Mouse (Mus musculus) heart, postnatal 0 days (tissue): Measurements from ENCODE around the gene Psg19. TPM values are rescaled to one million over a fixed set of nuclear protein-coding genes. Genes with fewer than 3 reads are reported as not detected.

Experiments used
- ATAC-seq: fragments of 200-750 bp; cut with Nextera tagmentation; 2 replicates; pipeline ENCODE4 v1.8.0; 2017; ENCODE audit warnings: low read depth, moderate number of reproducible peaks, moderate library complexity; ENCODE audit not compliant: insufficient read depth
- DNase-seq: peaks from one replicate; pipeline ENCODE4 v3.0.0-alpha.2; 2016; ENCODE audit warnings: low spot score
- H3K27ac ChIP-seq: fragments of 300-500 bp; sonication (generic); 2 replicates; pipeline ENCODE4 v1.5.1; 2014; ENCODE audit warnings: low read depth, mild to moderate bottlenecking
- H3K27me3 ChIP-seq: fragments of 300-500 bp; sonication (generic); 2 replicates; pipeline ENCODE4 v1.6.1; 2014; ENCODE audit warnings: low read length, mixed read lengths; ENCODE audit not compliant: control insufficient read depth, insufficient read depth
- H3K36me3 ChIP-seq: fragments of 300-500 bp; sonication (generic); replicated peaks from 2 replicates; pipeline ENCODE4 v1.6.1; 2014; ENCODE audit warnings: low read length, mixed read lengths; ENCODE audit not compliant: control insufficient read depth, insufficient read depth
- H3K4me1 ChIP-seq: fragments of 300-500 bp; sonication (generic); 2 replicates; pipeline ENCODE4 v1.6.1; 2014; ENCODE audit warnings: antibody characterized with exemption; ENCODE audit not compliant: control insufficient read depth, insufficient read depth
- H3K4me2 ChIP-seq: fragments of 300-500 bp; sonication (generic); 2 replicates; pipeline ENCODE4 v1.6.1; 2014; ENCODE audit warnings: low read depth, mild to moderate bottlenecking, low read length, moderate library complexity
- H3K4me3 ChIP-seq: fragments of 300-500 bp; sonication (generic); 2 replicates; pipeline ENCODE4 v1.5.1; 2014; ENCODE audit warnings: low read depth, low read length
- H3K9ac ChIP-seq: fragments of 300-500 bp; sonication (generic); replicated peaks from 2 replicates; pipeline ENCODE4 v1.6.1; 2014; ENCODE audit warnings: low read depth, low read length, mixed read lengths
- H3K9me3 ChIP-seq: fragments of 300-500 bp; sonication (generic); replicated peaks from 2 replicates; pipeline ENCODE4 v1.6.1; 2016; ENCODE audit warnings: low read length; ENCODE audit not compliant: control insufficient read depth
- CTCF ChIP-seq: IDR thresholded peaks from 2 replicates; pipeline ENCODE4 v1.5.1; 2016; ENCODE audit warnings: antibody characterized with exemption, control low read depth, low read depth
- EP300 ChIP-seq: IDR thresholded peaks from 2 replicates; pipeline ENCODE4 v1.6.1; 2016; ENCODE audit warnings: antibody characterized with exemption, low read depth
- WGBS: fragments of 180-500 bp; shearing (Covaris S2); extraction: QIAGEN DNeasy Blood & Tissue Kit; methylation state at CpG from one replicate; pipeline ENCODE4 v1.1.7; 2014; 5-methylcytosine and 5-hydroxymethylcytosine counted together
- polyA plus RNA-seq: library from polyadenylated mRNA; unstranded; fragments of >200 nt; fragmentation: Nextera tagmentation; extraction: Ambion mirVana; gene quantifications from 2 replicates; pipeline ENCODE4 v1.2.1, GENCODE M21; 2015
- total RNA-seq: library from RNA; depleted of rRNA; stranded (reverse); fragments of >200 nt; gene quantifications from 2 replicates; pipeline ENCODE4 v1.2.3, GENCODE M21; 2014; ENCODE audit warnings: low replicate concordance

Psg19 gene
- total and polyA plus RNA-seq, 2 experiments from 2014 or later: not detected

DNA sequence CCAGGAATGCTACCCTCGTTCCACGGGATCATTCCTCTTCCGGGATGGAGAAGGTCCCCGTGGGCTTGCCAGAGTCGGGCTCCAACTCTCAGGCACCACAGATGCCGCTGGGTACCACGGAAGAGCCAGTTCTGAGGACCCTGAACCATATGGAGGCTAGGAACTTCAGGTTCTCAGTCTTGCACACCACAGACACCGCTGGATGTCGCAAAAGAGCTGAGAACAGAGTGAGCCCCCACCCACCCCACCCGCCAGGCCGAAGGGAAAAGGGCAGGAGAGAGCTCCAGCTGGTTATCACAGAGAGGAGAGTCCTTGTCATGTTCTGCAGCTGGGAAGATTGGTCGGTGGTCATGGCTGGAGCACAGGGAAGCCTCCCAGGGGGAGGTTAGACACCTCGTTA lies 34.0 kb upstream of the Psg19 start:
- Histone ChIP-seq H3K9me3 (no peaks in the 10 kb centered on the region), H3K9ac (no peak overlapping the region), H3K27ac (no peak overlapping the region), H3K4me1 (no peaks in the 10 kb centered on the region), H3K4me2 (no peak overlapping the region), H3K4me3 (no peak overlapping the region), H3K36me3 (no peaks in the 10 kb centered on the region), H3K27me3 (no peaks in the 10 kb centered on the region)
- TF ChIP-seq EP300: no peak
- peak; percentile 4; the same call in 1 of the 2 replicates for TF ChIP-seq CTCF
- DNase-seq: no peak
- WGBS: 32% methylated on average over 13 of the region's 13 CpGs
- 0 out of 2 replicates have a peak, but pooled peaks have one; percentile 11 for ATAC-seq

DNA sequence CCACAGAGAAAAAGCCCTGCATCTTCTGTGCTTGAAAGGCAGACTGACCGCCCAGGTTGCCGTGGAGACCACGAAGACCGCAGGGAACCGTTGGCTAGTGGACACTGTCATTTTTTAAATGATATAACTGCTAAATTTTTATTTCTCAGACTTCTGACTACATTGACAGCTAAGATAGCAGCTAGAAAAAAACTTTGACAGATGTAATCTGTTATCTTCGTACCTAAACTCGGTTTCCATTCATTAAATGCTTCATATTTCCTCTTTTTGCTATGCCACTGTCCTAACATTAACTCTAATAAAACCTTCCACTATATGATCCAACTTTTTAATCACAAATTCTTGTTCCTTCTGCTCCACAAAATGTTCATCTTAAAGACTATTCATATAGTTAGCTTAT lies 31.2 kb upstream of the Psg19 start:
- H3K4me1 ChIP-seq: no peaks in the 10 kb centered on the region
- no peak for ATAC-seq
- H3K4me3 ChIP-seq: no peak overlapping the region
- H3K9me3 ChIP-seq: no peaks in the 10 kb centered on the region
- no peaks in the 10 kb centered on the region for H3K27me3 ChIP-seq
- 79% methylated on average over 7 of the region's 7 CpGs for WGBS
- TF ChIP-seq EP300 (no peak), CTCF (no peak)
- no peak overlapping the region for H3K27ac ChIP-seq
- H3K36me3 ChIP-seq: no peaks in the 10 kb centered on the region
- no peak overlapping the region for H3K9ac ChIP-seq
- H3K4me2 ChIP-seq: no peak overlapping the region
- DNase-seq: no peak

DNA sequence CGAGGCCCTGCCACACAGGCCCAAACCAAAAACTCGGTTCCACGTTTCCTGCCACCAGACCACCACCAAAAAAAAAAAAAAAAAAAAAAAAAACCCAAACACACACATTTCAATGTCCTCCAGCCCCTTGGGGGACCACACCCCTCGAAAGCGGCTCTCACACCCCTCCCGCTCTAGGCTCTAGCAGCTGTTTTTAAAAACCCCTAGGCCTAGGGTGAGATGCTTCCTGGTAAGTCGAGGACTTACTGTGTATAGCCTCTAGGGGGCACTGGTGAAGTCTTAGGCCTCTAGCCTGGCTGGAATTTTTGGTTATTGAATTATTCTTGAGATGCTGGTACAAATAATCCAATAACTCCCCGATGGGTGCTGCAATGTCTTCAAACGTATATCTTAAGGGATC lies 30.3 kb upstream of the Psg19 start:
- Histone ChIP-seq H3K9me3 (no peaks in the 10 kb centered on the region), H3K9ac (no peak overlapping the region), H3K4me3 (no peak overlapping the region), H3K27ac (no peak overlapping the region), H3K4me2 (no peak overlapping the region), H3K36me3 (no peaks in the 10 kb centered on the region), H3K4me1 (no peaks in the 10 kb centered on the region), H3K27me3 (no peaks in the 10 kb centered on the region)
- WGBS: 57% methylated on average over 9 of the region's 9 CpGs
- TF ChIP-seq EP300: no peak
- TF ChIP-seq CTCF: peak; percentile 22; the same call in 1 of the 2 replicates
- DNase-seq (no peak), ATAC-seq (no peak)

DNA sequence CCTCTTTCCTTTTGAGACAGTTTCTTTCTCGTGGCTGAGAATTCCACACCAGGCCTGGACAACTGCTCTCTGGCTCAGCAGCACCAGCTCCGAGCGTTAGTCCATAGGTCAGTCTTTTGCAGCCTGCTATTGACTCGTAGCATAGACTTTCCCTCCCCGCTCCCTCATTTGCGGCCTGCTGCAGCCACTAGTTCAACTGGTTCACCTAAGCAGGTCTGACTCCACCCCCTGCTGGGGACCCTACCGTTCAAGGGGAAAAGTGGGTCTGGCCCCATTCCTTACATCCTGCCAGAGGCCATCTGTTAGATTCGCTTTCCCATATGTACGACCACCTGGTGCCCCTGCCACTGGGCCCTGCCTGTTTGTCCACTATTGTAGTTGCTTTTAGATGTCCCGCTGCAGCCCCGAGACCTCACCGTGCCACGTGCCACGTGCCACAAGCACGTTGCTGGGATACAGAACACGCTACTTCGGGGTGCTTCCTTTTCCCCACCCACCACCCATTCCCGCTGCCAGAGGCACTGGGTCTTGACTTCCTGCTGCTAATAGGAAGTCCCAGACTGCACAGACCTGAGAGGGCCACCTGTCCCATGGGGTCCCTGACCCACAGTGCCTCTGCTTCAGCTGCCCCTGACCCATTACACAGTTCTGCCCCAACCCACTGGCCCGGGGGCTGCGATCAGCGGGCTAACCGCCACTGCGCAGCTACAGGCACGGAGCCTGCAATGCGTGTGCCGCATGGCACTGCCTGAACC lies 29.6 kb upstream of the Psg19 start:
- H3K27ac ChIP-seq: no peak overlapping the region
- H3K4me1 ChIP-seq: no peaks in the 10 kb centered on the region
- DNase-seq: no peak
- no peaks in the 10 kb centered on the region for H3K36me3 ChIP-seq
- H3K4me2 ChIP-seq: no peak overlapping the region
- TF ChIP-seq CTCF (no peak), EP300 (no peak)
- H3K9me3 ChIP-seq: no peaks in the 10 kb centered on the region
- WGBS: 58% methylated on average over 26 of the region's 26 CpGs
- no peak for ATAC-seq
- H3K9ac ChIP-seq: no peak overlapping the region
- no peak overlapping the region for H3K4me3 ChIP-seq
- no peaks in the 10 kb centered on the region for H3K27me3 ChIP-seq

DNA sequence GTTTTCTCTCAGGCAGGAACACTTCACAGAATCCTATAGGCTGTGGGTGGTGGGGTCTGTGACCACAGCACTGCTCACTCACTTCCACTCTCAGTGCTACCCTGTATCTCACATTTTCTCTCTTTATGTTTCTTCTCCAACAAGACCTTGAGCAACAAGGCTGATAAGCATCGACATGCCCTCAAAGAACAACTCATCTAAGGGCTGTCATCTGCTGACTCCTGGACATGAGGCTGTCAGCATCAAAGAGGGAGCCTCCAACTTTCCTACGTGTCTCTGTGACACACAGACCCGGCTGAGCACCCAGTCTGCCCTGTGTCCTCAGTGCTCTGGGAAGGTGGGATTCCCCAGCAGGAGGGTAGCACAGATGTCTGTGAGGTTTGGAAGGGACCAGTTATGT lies 23.2 kb upstream of the Psg19 start, which contains the start of gene Psg17:
TSS of gene Psg17 (minus strand) at position 101 of the 400 bp plus-strand sequence.
- Histone ChIP-seq H3K9ac (no peak within 1 kb of the TSS), H3K27ac (no peak within 1 kb of the TSS), H3K27me3 (no peaks in the 10 kb centered on the region), H3K9me3 (no peaks in the 10 kb centered on the region), H3K4me2 (no peak within 1 kb of the TSS), H3K36me3 (no peaks in the 10 kb centered on the region), H3K4me1 (no peaks in the 10 kb centered on the region), H3K4me3 (no peak within 1 kb of the TSS)
- DNase-seq (no peak), ATAC-seq (no peak)
- TF ChIP-seq CTCF: no peak
- no peak for TF ChIP-seq EP300
- WGBS: 43% methylated on average over 3 of the region's 3 CpGs

GRCm38 (mm10) chr7:18818301-18818700 lies 20.0 kb upstream of the Psg19 start:
- Histone ChIP-seq H3K4me1 (no peaks in the 10 kb centered on the region), H3K4me2 (no peak overlapping the region), H3K9ac (no peak overlapping the region), H3K36me3 (no peaks in the 10 kb centered on the region), H3K27ac (no peak overlapping the region), H3K4me3 (no peak overlapping the region), H3K27me3 (no peaks in the 10 kb centered on the region), H3K9me3 (no peaks in the 10 kb centered on the region)
- ATAC-seq (no peak), DNase-seq (no peak)
- TF ChIP-seq CTCF: no peak
- no peak for TF ChIP-seq EP300
- 76% methylated on average over 9 of the region's 9 CpGs for WGBS
